Mouse (Mus musculus) macrophage (primary cell): ENCODE data around the gene Sorbs1. TPM values are rescaled to one million over a fixed set of nuclear protein-coding genes. Genes with fewer than 3 reads are reported as not detected.

Experiments
- H3K27ac ChIP-seq: fragments of 350-480 bp; formaldehyde crosslinking; 2 replicates; pipeline ENCODE4 v1.9.0; 2021
- H3K36me3 ChIP-seq: fragments of 350-480 bp; formaldehyde crosslinking; 2 replicates; pipeline ENCODE4 v1.9.0; 2021; ENCODE audit errors: inconsistent target
- H3K4me3 ChIP-seq: fragments of 350-480 bp; formaldehyde crosslinking; 2 replicates; pipeline ENCODE4 v1.9.0; 2021; ENCODE audit errors: inconsistent target
- H3K79me2 ChIP-seq: fragments of 350-480 bp; formaldehyde crosslinking; 2 replicates; pipeline ENCODE4 v1.9.0; 2021; ENCODE audit errors: inconsistent target
- WGBS: methylation state at CpG from one replicate; pipeline ENCODE4 v1.1.7; 2026; ENCODE audit warnings: inconsistent platforms; ENCODE audit not compliant: missing documents; 5-methylcytosine and 5-hydroxymethylcytosine counted together
- polyA plus RNA-seq: library from polyadenylated mRNA; stranded (reverse); fragments of 250-400 nt; gene quantifications from 3 replicates; pipeline ENCODE4 v1.2.4, GENCODE M21; 2018; ENCODE audit warnings: inconsistent platforms

Sorbs1 gene
- polyA plus RNA-seq, 1 experiment from 2014 or later, result 0.19 TPM

- H3K4me3 ChIP-seq, result no peak overlapping the region
- no peak overlapping the region for H3K27ac ChIP-seq
- H3K79me2 ChIP-seq, result no peaks in the 10 kb centered on the region
- 92% methylated on average over 3 of the region's 3 CpGs for WGBS
- H3K36me3 ChIP-seq, result no peaks in the 10 kb centered on the region
Observed at GRCm38 (mm10) chr19:40429169-40429568, 84.4 kb downstream of the Sorbs1 start.

GRCm38 (mm10) chr19:40426103-40426960 lies 87.2 kb downstream of the Sorbs1 start:
- Histone ChIP-seq H3K4me3 (no peak overlapping the region), H3K36me3 (no peaks in the 10 kb centered on the region), H3K27ac (no peak overlapping the region), H3K79me2 (no peaks in the 10 kb centered on the region)
- 71% methylated on average over 16 of the region's 16 CpGs for WGBS

- WGBS, result 29% methylated on average over 5 of the region's 5 CpGs
- Histone ChIP-seq H3K27ac (no peak overlapping the region), H3K36me3 (no peaks in the 10 kb centered on the region), H3K4me3 (no peak overlapping the region), H3K79me2 (no peaks in the 10 kb centered on the region)
Observed at GRCm38 (mm10) chr19:40425326-40425725, 88.3 kb downstream of the Sorbs1 start.

- no peak overlapping the region for H3K27ac ChIP-seq
- H3K79me2 ChIP-seq, result no peaks in the 10 kb centered on the region
- WGBS, result 83% methylated on average over 7 of the region's 7 CpGs
- H3K4me3 ChIP-seq, result no peak overlapping the region
- H3K36me3 ChIP-seq, result no peaks in the 10 kb centered on the region
Observed at GRCm38 (mm10) chr19:40421037-40421436, 92.5 kb downstream of the Sorbs1 start.

- Histone ChIP-seq H3K36me3 (no peaks in the 10 kb centered on the region), H3K4me3 (no peak overlapping the region), H3K27ac (no peak overlapping the region), H3K79me2 (no peaks in the 10 kb centered on the region)
- 90% methylated on average over 7 of the region's 7 CpGs for whole genome bisulfite sequencing
Observed at GRCm38 (mm10) chr19:40419315-40419714, 94.3 kb downstream of the Sorbs1 start.

GRCm38 (mm10) chr19:40417155-40417821 lies 96.3 kb downstream of the Sorbs1 start:
- Histone ChIP-seq H3K79me2 (no peaks in the 10 kb centered on the region), H3K27ac (no peak overlapping the region)
- WGBS, result 98% methylated on average over 8 of the region's 8 CpGs

GRCm38 (mm10) chr19:40415725-40416124 lies 97.9 kb downstream of the Sorbs1 start:
- H3K4me3 ChIP-seq, result no peak overlapping the region
- WGBS, result 53% methylated on average over 1 of the region's 1 CpGs
- H3K36me3 ChIP-seq, result no peaks in the 10 kb centered on the region
- no peaks in the 10 kb centered on the region for H3K79me2 ChIP-seq
- H3K27ac ChIP-seq, result no peak overlapping the region

More at GRCm38 (mm10) chr19:40417155-40417821, 96.3 kb downstream of the Sorbs1 start:
- Histone ChIP-seq H3K36me3 (no peaks in the 10 kb centered on the region), H3K4me3 (no peak overlapping the region)

- Histone ChIP-seq H3K79me2 (no peaks in the 10 kb centered on the region), H3K27ac (no peak overlapping the region), H3K4me3 (no peak overlapping the region), H3K36me3 (no peaks in the 10 kb centered on the region)
- 67% methylated on average over 11 of the region's 11 CpGs for WGBS
Observed at GRCm38 (mm10) chr19:40414798-40415475, 98.6 kb downstream of the Sorbs1 start.

- WGBS, result 49% methylated on average over 6 of the region's 6 CpGs
- Histone ChIP-seq H3K27ac (no peak overlapping the region), H3K4me3 (no peak overlapping the region), H3K79me2 (no peaks in the 10 kb centered on the region), H3K36me3 (no peaks in the 10 kb centered on the region)
Observed at GRCm38 (mm10) chr19:40414386-40414785, 99.2 kb downstream of the Sorbs1 start.

- no peaks in the 10 kb centered on the region for H3K36me3 ChIP-seq
- no peaks in the 10 kb centered on the region for H3K79me2 ChIP-seq
- no peak overlapping the region for H3K4me3 ChIP-seq
- 94% methylated on average over 6 of the region's 6 CpGs for whole genome bisulfite sequencing
- H3K27ac ChIP-seq, result no peak overlapping the region
Observed at GRCm38 (mm10) chr19:40411379-40411813, 102.2 kb downstream of the Sorbs1 start.

- Histone ChIP-seq H3K4me3 (no peak overlapping the region), H3K36me3 (no peaks in the 10 kb centered on the region), H3K79me2 (no peaks in the 10 kb centered on the region), H3K27ac (no peak overlapping the region)
- 66% methylated on average over 4 of the region's 4 CpGs for WGBS
Observed at GRCm38 (mm10) chr19:40410511-40410910, 103.1 kb downstream of the Sorbs1 start.

GRCm38 (mm10) chr19:40410109-40410508 lies 103.5 kb downstream of the Sorbs1 start:
- Histone ChIP-seq H3K79me2 (no peaks in the 10 kb centered on the region), H3K4me3 (no peak overlapping the region), H3K27ac (no peak overlapping the region), H3K36me3 (no peaks in the 10 kb centered on the region)
- WGBS, result 56% methylated on average over 9 of the region's 9 CpGs

- Histone ChIP-seq H3K79me2 (no peaks in the 10 kb centered on the region), H3K36me3 (no peaks in the 10 kb centered on the region), H3K4me3 (no peak overlapping the region), H3K27ac (no peak overlapping the region)
- WGBS, result 89% methylated on average over 11 of the region's 11 CpGs
Observed at GRCm38 (mm10) chr19:40409500-40410035, 104.0 kb downstream of the Sorbs1 start.

GRCm38 (mm10) chr19:40407186-40407585 lies 106.4 kb downstream of the Sorbs1 start:
- Histone ChIP-seq H3K79me2 (no peaks in the 10 kb centered on the region), H3K4me3 (no peak overlapping the region), H3K27ac (no peak overlapping the region), H3K36me3 (no peaks in the 10 kb centered on the region)
- 80% methylated on average over 2 of the region's 2 CpGs for WGBS
